Mouse (Mus musculus): ENCODE data around the gene Dstyk.

Dstyk gene

GRCm38 (mm10) chr1:132417319-132418251 lies at the start of gene Dstyk:
Gene Dstyk, plus strand, starts transcription at chr1:132417555.
- DNase-seq (ENCODE audit: low read depth, low spot score), result peak; percentile 94

- peak; percentile 84 for DNase-seq (ENCODE audit: low read depth, low spot score)
Observed at GRCm38 (mm10) chr1:132367692-132368506, 49.5 kb upstream of the Dstyk start.

GRCm38 (mm10) chr1:132370681-132371173 lies 46.6 kb upstream of the Dstyk start:
- no peak for DNase-seq (ENCODE audit: low read depth, low spot score)

GRCm38 (mm10) chr1:132371298-132372081 lies 45.9 kb upstream of the Dstyk start:
- no peak for DNase-seq (ENCODE audit: low read depth, low spot score)

- no peak for DNase-seq (ENCODE audit: low read depth, low spot score)
Observed at GRCm38 (mm10) chr1:132372354-132372753, 45.0 kb upstream of the Dstyk start.

GRCm38 (mm10) chr1:132372896-132373534 lies 44.3 kb upstream of the Dstyk start:
- DNase-seq (ENCODE audit: low read depth, low spot score), result no peak

- no peak for DNase-seq (ENCODE audit: low read depth, low spot score)
Observed at GRCm38 (mm10) chr1:132374140-132374872, 43.0 kb upstream of the Dstyk start.

- no peak for DNase-seq (ENCODE audit: low read depth, low spot score)
Observed at GRCm38 (mm10) chr1:132374873-132375244, 42.5 kb upstream of the Dstyk start.

GRCm38 (mm10) chr1:132375256-132375655 lies 42.1 kb upstream of the Dstyk start:
- DNase-seq (ENCODE audit: low read depth, low spot score), result no peak

- DNase-seq (ENCODE audit: low read depth, low spot score), result no peak
Observed at GRCm38 (mm10) chr1:132376211-132377054, 40.9 kb upstream of the Dstyk start.

- DNase-seq (ENCODE audit: low read depth, low spot score), result no peak
Observed at GRCm38 (mm10) chr1:132377055-132377365, 40.3 kb upstream of the Dstyk start.

GRCm38 (mm10) chr1:132377811-132378210 lies 39.5 kb upstream of the Dstyk start:
- DNase-seq (ENCODE audit: low read depth, low spot score), result no peak

- no peak for DNase-seq (ENCODE audit: low read depth, low spot score)
Observed at GRCm38 (mm10) chr1:132380550-132381100, 36.7 kb upstream of the Dstyk start.

- DNase-seq (ENCODE audit: low read depth, low spot score), result no peak
Observed at GRCm38 (mm10) chr1:132381929-132382328, 35.4 kb upstream of the Dstyk start.

GRCm38 (mm10) chr1:132384001-132384554 lies 33.3 kb upstream of the Dstyk start:
- peak; percentile 66 for DNase-seq (ENCODE audit: low read depth, low spot score)

GRCm38 (mm10) chr1:132385266-132385665 lies 32.1 kb upstream of the Dstyk start:
- DNase-seq (ENCODE audit: low read depth, low spot score), result no peak

- DNase-seq (ENCODE audit: low read depth, low spot score), result no peak
Observed at GRCm38 (mm10) chr1:132385711-132386110, 31.6 kb upstream of the Dstyk start.

GRCm38 (mm10) chr1:132386266-132386665 lies 31.1 kb upstream of the Dstyk start:
- no peak for DNase-seq (ENCODE audit: low read depth, low spot score)

- DNase-seq (ENCODE audit: low read depth, low spot score), result no peak
Observed at GRCm38 (mm10) chr1:132387943-132388342, 29.4 kb upstream of the Dstyk start.

All from skeletal muscle tissue, adult 2 months (tissue).